In the genomic region with DNA sequence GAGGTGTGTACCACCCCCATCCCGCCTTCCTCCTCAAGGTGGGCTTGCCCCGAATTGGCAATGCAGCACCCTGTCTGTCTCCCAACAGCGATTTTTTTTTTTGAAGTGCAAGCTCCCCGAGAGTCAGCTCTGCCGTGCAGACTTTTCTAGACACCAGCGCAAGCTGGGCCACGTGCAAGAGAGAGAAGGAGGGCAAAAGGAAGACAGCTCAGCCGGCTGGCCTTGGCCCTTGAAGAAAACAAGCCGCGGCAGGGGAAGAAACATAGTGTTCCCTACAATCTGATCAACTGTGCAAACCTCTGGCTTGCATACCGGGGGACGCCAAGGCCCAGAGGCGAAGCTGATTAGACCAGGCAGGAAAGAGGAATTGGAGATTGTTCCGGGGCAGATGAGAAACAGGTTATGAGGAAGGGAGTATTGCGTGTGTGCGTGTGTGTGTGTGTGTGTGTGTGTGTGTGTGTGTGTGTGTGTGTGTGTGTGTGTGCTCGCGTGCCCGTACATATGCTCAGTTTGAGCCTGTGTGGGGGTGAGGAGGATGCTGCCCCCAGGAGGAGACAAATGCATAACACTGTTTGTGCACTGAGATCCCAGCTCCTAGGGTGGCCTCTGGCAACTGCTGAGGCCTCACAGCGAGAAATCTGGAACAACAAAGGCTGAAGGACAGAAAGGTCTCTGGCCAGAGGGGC, we compare ENCODE assay signal across 8 mouse cellular contexts.
DNase-seq lines count a peak whose midpoint lies in the region; ATAC-seq and TF ChIP-seq lines count a peak whose summit lies in the region.

No protein-coding gene starts in this region.

- 0 out of 2 replicates have a peak, but pooled peaks cover 7% of the 10 kb centered on the region for H3K4me1 ChIP-seq in intestine, embryonic 14.5 days (replicated peaks; ENCODE audit: control insufficient read depth, insufficient read depth, low read length)
- H3K4me1 ChIP-seq in limb, embryonic 10.5 days: peaks cover 22% of the 10 kb centered on the region
- H3K4me1 ChIP-seq in midbrain, embryonic 11.5 days (ENCODE audit: control insufficient read depth, insufficient read depth, low read length): no peaks in the 10 kb centered on the region
- peaks cover 10% of the 10 kb centered on the region; the same call in 1 of the 2 replicates for H3K4me1 ChIP-seq in small intestine, adult 2 months (ENCODE audit: control insufficient read depth, insufficient read depth, insufficient read length, low read length)

- 32% methylated on average over 20 of the region's 20 CpGs for WGBS in intestine, embryonic 14.5 days
- WGBS in limb, embryonic 10.5 days: 47% methylated on average over 20 of the region's 20 CpGs
- 47% methylated on average over 20 of the region's 20 CpGs for WGBS in midbrain, embryonic 11.5 days
- 3% methylated on average over 19 of the region's 20 CpGs for WGBS in small intestine, adult 2 months

- no peaks in the 10 kb centered on the region for H3K36me3 ChIP-seq in intestine, embryonic 14.5 days (ENCODE audit: control insufficient read depth, insufficient read depth, low read length)
- no peaks in the 10 kb centered on the region for H3K36me3 ChIP-seq in limb, embryonic 10.5 days
- no peaks in the 10 kb centered on the region for H3K36me3 ChIP-seq in midbrain, embryonic 11.5 days (ENCODE audit: control insufficient read depth, insufficient read depth, low read length)
- no peaks in the 10 kb centered on the region for H3K36me3 ChIP-seq in small intestine, adult 2 months (ENCODE audit: control insufficient read depth, insufficient read depth, low read length)

- peak overlapping the region; percentile 42 for H3K4me2 ChIP-seq in intestine, embryonic 14.5 days (ENCODE audit: low read length)
- no peak overlapping the region for H3K4me2 ChIP-seq in midbrain, embryonic 11.5 days

- TF ChIP-seq CTCF in small intestine, adult 2 months (IDR thresholded peaks at IDR 0.05; ENCODE audit: extremely low read depth, insufficient read length, insufficient replicate concordance, low read depth, low read length): peak; percentile 20; the same call in 1 of the 2 replicates

- H3K27me3 ChIP-seq in intestine, embryonic 14.5 days (replicated peaks; ENCODE audit: control insufficient read depth, insufficient read depth, low read length): no peaks in the 10 kb centered on the region
- no peaks in the 10 kb centered on the region for H3K27me3 ChIP-seq in limb, embryonic 10.5 days (ENCODE audit: low read depth, poor library complexity, severe bottlenecking)
- no peaks in the 10 kb centered on the region for H3K27me3 ChIP-seq in midbrain, embryonic 11.5 days (ENCODE audit: control insufficient read depth, insufficient read depth, low read length)
- no peaks in the 10 kb centered on the region for H3K27me3 ChIP-seq in small intestine, adult 2 months (ENCODE audit: control insufficient read depth, insufficient read depth, low read length)

- H3K27ac ChIP-seq in intestine, embryonic 14.5 days (ENCODE audit: low read depth): peak overlapping the region; percentile 34; the same call in 1 of the 2 replicates
- H3K27ac ChIP-seq in limb, embryonic 10.5 days: no peak overlapping the region; the same call in 1 of the 2 replicates
- no peak overlapping the region for H3K27ac ChIP-seq in midbrain, embryonic 11.5 days (ENCODE audit: low read depth, low read length)
- peak overlapping the region; percentile 54; the same call in 1 of the 2 replicates for H3K27ac ChIP-seq in small intestine, adult 2 months (ENCODE audit: insufficient read depth, low read depth, low read length)

- DNase-seq in adipocyte (ENCODE audit: low spot score): peak; percentile 41
- peak; percentile 20 to 41 for DNase-seq in gastrocnemius, postnatal 4 days (ENCODE audit: low spot score in 2 of 2)
- peak; percentile 68 for DNase-seq in intestine, embryonic 14.5 days (ENCODE audit: low spot score)
- DNase-seq in limb, embryonic 10.5 days (ENCODE audit: low spot score): peak; percentile 36
- DNase-seq in midbrain, embryonic 11.5 days (ENCODE audit: low spot score, missing footprints): peak; percentile 85
- DNase-seq in c-Kit-positive CD71-positive TER-119-positive erythroid progenitor cells, embryonic 14.5 days (ENCODE audit: low spot score): no peak

- H3K9me3 ChIP-seq in intestine, embryonic 14.5 days (ENCODE audit: control insufficient read depth, low read length): no peaks in the 10 kb centered on the region
- H3K9me3 ChIP-seq in limb, embryonic 10.5 days (replicated peaks): no peaks in the 10 kb centered on the region
- no peaks in the 10 kb centered on the region for H3K9me3 ChIP-seq in midbrain, embryonic 11.5 days (ENCODE audit: control insufficient read depth, low read length)

- no peak overlapping the region for H3K4me3 ChIP-seq in intestine, embryonic 14.5 days (ENCODE audit: low read depth, low read length)
- H3K4me3 ChIP-seq in limb, embryonic 10.5 days: no peak overlapping the region
- no peak overlapping the region for H3K4me3 ChIP-seq in midbrain, embryonic 11.5 days (ENCODE audit: low read depth, low read length)
- peak overlapping the region; percentile 36 for H3K4me3 ChIP-seq in small intestine, adult 2 months (ENCODE audit: low read depth, low read length)

- H3K9ac ChIP-seq in intestine, embryonic 14.5 days (ENCODE audit: low read length): peak overlapping the region; percentile 8; the same call in 1 of the 2 replicates
- H3K9ac ChIP-seq in midbrain, embryonic 11.5 days (ENCODE audit: low read length): no peak overlapping the region

- TF ChIP-seq POLR2A in small intestine, adult 2 months (IDR thresholded peaks at IDR 0.05; ENCODE audit: low read depth, low read length): peak; percentile 29; the same call in 1 of the 2 replicates

- peak; percentile 85 for ATAC-seq in common myeloid progenitor, adult 5-6 weeks (replicated peaks; ENCODE audit: low read depth, poor library complexity, severe bottlenecking)
- ATAC-seq in intestine, embryonic 14.5 days (replicated peaks; ENCODE audit: low FRiP score, low TSS enrichment, low read depth): peak; percentile 76
- ATAC-seq in midbrain, embryonic 11.5 days (ENCODE audit: low FRiP score): no peak; the same call in 1 of the 2 replicates

Comparison
In these comparisons a context has a peak if more than half of its experiments do, and no peak if none do; other contexts are left out.
1. H3K27ac ChIP-seq: peak in intestine, embryonic 14.5 days (single experiment) and small intestine, adult 2 months (single experiment); none in limb, embryonic 10.5 days (single experiment) and midbrain, embryonic 11.5 days (single experiment).